Mouse (Mus musculus) midbrain, embryonic 11.5 days (tissue): Measurements from ENCODE around the gene Map3k14. TPM values are rescaled to one million over a fixed set of nuclear protein-coding genes. Genes with fewer than 3 reads are reported as not detected.

Experiments
- ATAC-seq: fragments of 200-750 bp; cut with Nextera tagmentation; 2 replicates; pipeline ENCODE4 v1.8.0; 2017; ENCODE audit warnings: moderate TSS enrichment, moderate library complexity; ENCODE audit not compliant: low FRiP score
- DNase-seq: peaks from one replicate; pipeline ENCODE4 v3.0.0; 2015; ENCODE audit warnings: low spot score; ENCODE audit errors: missing footprints
- H3K27ac ChIP-seq: fragments of 300-500 bp; sonication (generic); 2 replicates; pipeline ENCODE4 v1.5.1; 2014; ENCODE audit warnings: low read depth, low read length
- H3K27me3 ChIP-seq: fragments of 300-500 bp; sonication (generic); 2 replicates; pipeline ENCODE4 v1.6.1; 2014; ENCODE audit warnings: mild to moderate bottlenecking, low read length, moderate library complexity, mixed read lengths; ENCODE audit not compliant: control insufficient read depth, insufficient read depth
- H3K36me3 ChIP-seq: fragments of 300-500 bp; sonication (generic); 2 replicates; pipeline ENCODE4 v1.6.1; 2014; ENCODE audit warnings: mild to moderate bottlenecking, low read length, moderate library complexity, mixed read lengths; ENCODE audit not compliant: control insufficient read depth, insufficient read depth
- H3K4me1 ChIP-seq: fragments of 300-500 bp; sonication (generic); 2 replicates; pipeline ENCODE4 v1.6.1; 2014; ENCODE audit warnings: low read length; ENCODE audit not compliant: control insufficient read depth, insufficient read depth
- H3K4me2 ChIP-seq: fragments of 300-500 bp; sonication (generic); 2 replicates; pipeline ENCODE4 v1.6.1; 2014; ENCODE audit warnings: mild to moderate bottlenecking, moderate library complexity
- H3K4me3 ChIP-seq: fragments of 300-500 bp; sonication (generic); 2 replicates; pipeline ENCODE4 v1.5.1; 2014; ENCODE audit warnings: low read depth, low read length
- H3K9ac ChIP-seq: fragments of 300-500 bp; sonication (generic); 2 replicates; pipeline ENCODE4 v1.6.1; 2014; ENCODE audit warnings: low read length
- H3K9me3 ChIP-seq: fragments of 300-500 bp; sonication (generic); 2 replicates; pipeline ENCODE4 v1.6.1; 2016; ENCODE audit warnings: low read length; ENCODE audit not compliant: control insufficient read depth
- WGBS: fragments of 180-500 bp; shearing (Covaris S2); extraction: QIAGEN DNeasy Blood & Tissue Kit; methylation state at CpG from one replicate; pipeline ENCODE4 v1.1.7; 2014; 5-methylcytosine and 5-hydroxymethylcytosine counted together
- polyA plus RNA-seq: library from polyadenylated mRNA; unstranded; fragments of >200 nt; fragmentation: Nextera tagmentation; extraction: Ambion mirVana; gene quantifications from 2 replicates; pipeline ENCODE4 v1.2.1, GENCODE M21; 2014

The Map3k14 gene
- polyA plus RNA-seq, 1 experiment from 2014 or later: 3.3 TPM

GRCm38 (mm10) chr11:103265856-103266255, 1.4 kb downstream of the Map3k14 start:
- no peaks in the 10 kb centered on the region for H3K9me3 ChIP-seq
- H3K4me3 ChIP-seq: peak overlapping the region; percentile 68; the same call in 1 of the 2 replicates
- H3K27me3 ChIP-seq: no peaks in the 10 kb centered on the region
- H3K4me2 ChIP-seq: peak overlapping the region; percentile 70
- no peaks in the 10 kb centered on the region for H3K36me3 ChIP-seq
- DNase-seq (no peak), ATAC-seq (no peak)
- WGBS: 64% methylated on average over 2 of the region's 2 CpGs
- H3K9ac ChIP-seq: no peak overlapping the region; the same call in 1 of the 2 replicates
- H3K27ac ChIP-seq: no peak overlapping the region
- peaks cover 45% of the 10 kb centered on the region for H3K4me1 ChIP-seq

- ATAC-seq: no peak
- H3K4me1 ChIP-seq: peaks cover 45% of the 10 kb centered on the region
- H3K4me3 ChIP-seq: no peak overlapping the region
- no peaks in the 10 kb centered on the region for H3K36me3 ChIP-seq
- DNase-seq: no peak
- 29% methylated on average over 7 of the region's 7 CpGs for WGBS
- peak overlapping the region; percentile 23 for H3K4me2 ChIP-seq
- H3K27ac ChIP-seq: no peak overlapping the region
- no peaks in the 10 kb centered on the region for H3K9me3 ChIP-seq
- peak overlapping the region; percentile 34; the same call in 1 of the 2 replicates for H3K9ac ChIP-seq
- H3K27me3 ChIP-seq: no peaks in the 10 kb centered on the region
Observed at GRCm38 (mm10) chr11:103265211-103265610, 2.1 kb downstream of the Map3k14 start.

- Histone ChIP-seq H3K4me2 (peak overlapping the region; percentile 23), H3K9ac (peak overlapping the region; percentile 44), H3K27me3 (no peaks in the 10 kb centered on the region), H3K27ac (peak overlapping the region; percentile 45; the same call in 1 of the 2 replicates), H3K4me3 (no peak overlapping the region), H3K9me3 (no peaks in the 10 kb centered on the region), H3K4me1 (peaks cover 45% of the 10 kb centered on the region), H3K36me3 (no peaks in the 10 kb centered on the region)
- 63% methylated on average over 20 of the region's 20 CpGs for WGBS
- no peak for ATAC-seq
- no peak for DNase-seq
Observed at GRCm38 (mm10) chr11:103264427-103265005, 2.8 kb downstream of the Map3k14 start.

- DNase-seq: peak; percentile 89
- Histone ChIP-seq H3K4me3 (no peak overlapping the region), H3K4me2 (peak overlapping the region; percentile 21; the same call in 1 of the 2 replicates), H3K27ac (peak overlapping the region; percentile 71), H3K36me3 (no peaks in the 10 kb centered on the region), H3K4me1 (peaks cover 45% of the 10 kb centered on the region), H3K27me3 (no peaks in the 10 kb centered on the region), H3K9me3 (no peaks in the 10 kb centered on the region), H3K9ac (peak overlapping the region; percentile 41; the same call in 1 of the 2 replicates)
- no peak for ATAC-seq
- WGBS: 34% methylated on average over 10 of the region's 10 CpGs
Observed at GRCm38 (mm10) chr11:103263551-103263950, 3.7 kb downstream of the Map3k14 start.

- Histone ChIP-seq H3K9ac (0 out of 2 replicates have a peak overlapping the region, but pooled peaks have one; percentile 10), H3K27ac (no peak overlapping the region), H3K4me3 (no peak overlapping the region), H3K4me1 (peaks cover 38% of the 10 kb centered on the region), H3K9me3 (no peaks in the 10 kb centered on the region), H3K27me3 (no peaks in the 10 kb centered on the region), H3K36me3 (no peaks in the 10 kb centered on the region), H3K4me2 (no peak overlapping the region; the same call in 1 of the 2 replicates)
- ATAC-seq (no peak), DNase-seq (no peak)
- WGBS: 79% methylated on average over 20 of the region's 20 CpGs
Observed at GRCm38 (mm10) chr11:103262412-103263267, 4.6 kb downstream of the Map3k14 start.

- ATAC-seq (no peak), DNase-seq (no peak)
- WGBS: 85% methylated on average over 7 of the region's 7 CpGs
- no peak overlapping the region for H3K9ac ChIP-seq
- peaks cover 38% of the 10 kb centered on the region for H3K4me1 ChIP-seq
- H3K9me3 ChIP-seq: no peaks in the 10 kb centered on the region
- no peak overlapping the region for H3K27ac ChIP-seq
- no peaks in the 10 kb centered on the region for H3K36me3 ChIP-seq
- H3K27me3 ChIP-seq: no peaks in the 10 kb centered on the region
- H3K4me3 ChIP-seq: no peak overlapping the region
- no peak overlapping the region for H3K4me2 ChIP-seq
Observed at GRCm38 (mm10) chr11:103261671-103262411, 5.4 kb downstream of the Map3k14 start.

- WGBS: 88% methylated on average over 12 of the region's 12 CpGs
- no peak overlapping the region for H3K9ac ChIP-seq
- H3K4me2 ChIP-seq: no peak overlapping the region
- H3K4me1 ChIP-seq: peaks cover 27% of the 10 kb centered on the region
- DNase-seq (no peak), ATAC-seq (no peak)
- no peak overlapping the region for H3K4me3 ChIP-seq
- no peak overlapping the region for H3K27ac ChIP-seq
- H3K9me3 ChIP-seq: no peaks in the 10 kb centered on the region
- H3K27me3 ChIP-seq: no peaks in the 10 kb centered on the region
- no peaks in the 10 kb centered on the region for H3K36me3 ChIP-seq
Observed at GRCm38 (mm10) chr11:103260515-103261192, 6.6 kb downstream of the Map3k14 start.

GRCm38 (mm10) chr11:103260034-103260433, 7.2 kb downstream of the Map3k14 start:
- Histone ChIP-seq H3K36me3 (no peaks in the 10 kb centered on the region), H3K27ac (no peak overlapping the region), H3K9ac (no peak overlapping the region), H3K27me3 (no peaks in the 10 kb centered on the region), H3K4me3 (no peak overlapping the region), H3K4me2 (no peak overlapping the region), H3K9me3 (no peaks in the 10 kb centered on the region), H3K4me1 (peaks cover 21% of the 10 kb centered on the region)
- 93% methylated on average over 5 of the region's 5 CpGs for WGBS
- no peak for ATAC-seq
- no peak for DNase-seq
